Mouse (Mus musculus): ENCODE data around the gene Izumo4. TPM values are rescaled to one million over a fixed set of nuclear protein-coding genes. Genes with fewer than 3 reads are reported as not detected.

Gene Izumo4
- total and polyA plus RNA-seq, 3 experiments = 13.2 to 74.3 (median 21.2) TPM

DNA sequence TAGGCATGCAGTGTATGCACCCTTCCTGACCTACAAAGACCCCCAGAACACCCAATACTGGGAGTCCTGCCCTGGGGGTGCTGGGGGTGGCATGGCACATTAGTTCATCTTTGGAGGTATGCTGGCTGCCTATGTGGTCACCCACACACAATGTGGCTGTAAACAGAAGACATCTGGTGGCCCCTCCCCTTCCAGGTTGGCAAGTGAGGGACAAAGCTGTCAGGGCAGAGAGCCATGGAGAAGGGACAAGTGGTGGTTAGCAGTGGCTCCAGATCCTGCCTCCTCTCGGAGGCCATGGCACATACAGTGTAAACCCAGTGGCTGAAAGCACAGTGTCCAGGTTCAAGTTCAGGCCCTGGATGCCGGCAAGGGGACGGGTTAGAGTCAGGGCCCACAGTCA is 15.4 kb upstream of the Izumo4 start:
- no peak for DNase-seq

DNA sequence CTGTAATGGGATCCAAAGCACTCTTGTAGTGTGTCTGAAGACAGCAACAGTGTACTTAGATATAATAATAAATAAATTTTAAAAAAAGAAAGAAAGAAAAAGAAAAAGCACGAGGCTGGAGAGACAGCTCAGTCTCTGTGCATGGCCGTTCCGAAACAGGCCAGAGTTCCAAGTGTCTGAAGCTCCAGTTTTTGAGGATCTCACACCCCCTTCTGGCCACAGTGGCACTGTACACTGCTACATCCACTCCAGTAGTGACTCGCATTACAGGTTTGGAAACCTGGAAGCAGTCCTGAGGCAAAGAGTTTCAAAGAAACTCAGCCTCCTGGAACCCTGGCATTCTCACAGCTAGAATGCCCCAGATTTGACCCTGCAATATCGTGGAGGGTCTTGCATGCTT is 14.1 kb upstream of the Izumo4 start:
- DNase-seq = peak; percentile 81

DNA sequence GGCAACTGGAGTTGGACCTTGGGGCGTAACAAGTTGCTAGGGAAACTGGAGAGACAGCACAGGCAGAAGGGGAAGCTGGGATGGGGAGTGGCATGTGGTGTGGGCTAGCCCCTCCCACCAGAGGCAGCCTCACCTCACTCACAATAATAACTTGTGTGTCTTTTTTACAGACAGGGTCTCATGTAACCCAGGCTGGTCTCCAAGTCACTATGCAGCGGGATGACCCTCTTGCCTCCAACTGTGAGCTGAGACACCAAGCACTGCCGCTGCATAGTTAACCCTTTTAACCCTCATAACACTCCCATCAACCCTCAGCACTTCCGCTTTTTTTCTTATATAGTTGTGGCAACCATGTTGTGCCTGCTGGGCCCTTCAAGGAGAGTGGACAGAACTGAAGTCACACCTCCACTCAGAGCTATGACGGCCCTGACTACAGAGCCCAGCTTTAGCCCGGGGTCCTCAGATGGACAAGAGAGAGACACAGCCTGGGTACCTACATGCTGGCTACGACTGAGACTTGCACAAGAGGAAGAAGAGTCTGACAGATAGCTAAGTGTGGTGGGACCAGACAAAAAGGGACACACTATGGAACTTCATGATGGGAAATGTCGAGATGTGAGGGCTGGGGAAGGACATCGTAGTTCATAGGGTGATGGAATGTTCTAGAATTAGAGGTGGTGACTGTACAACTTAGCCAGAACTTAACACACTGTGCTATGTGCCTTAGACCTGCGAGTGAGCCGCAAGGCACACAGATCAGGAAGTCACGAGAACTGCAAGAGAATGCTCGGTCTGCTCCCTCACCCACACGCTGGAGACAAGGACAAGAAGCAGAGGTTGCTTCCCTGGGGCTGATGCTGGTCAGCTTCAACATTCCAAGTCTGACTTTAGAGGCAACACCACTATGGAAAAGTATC is 9.5 kb upstream of the Izumo4 start:
- no peak for DNase-seq

DNA sequence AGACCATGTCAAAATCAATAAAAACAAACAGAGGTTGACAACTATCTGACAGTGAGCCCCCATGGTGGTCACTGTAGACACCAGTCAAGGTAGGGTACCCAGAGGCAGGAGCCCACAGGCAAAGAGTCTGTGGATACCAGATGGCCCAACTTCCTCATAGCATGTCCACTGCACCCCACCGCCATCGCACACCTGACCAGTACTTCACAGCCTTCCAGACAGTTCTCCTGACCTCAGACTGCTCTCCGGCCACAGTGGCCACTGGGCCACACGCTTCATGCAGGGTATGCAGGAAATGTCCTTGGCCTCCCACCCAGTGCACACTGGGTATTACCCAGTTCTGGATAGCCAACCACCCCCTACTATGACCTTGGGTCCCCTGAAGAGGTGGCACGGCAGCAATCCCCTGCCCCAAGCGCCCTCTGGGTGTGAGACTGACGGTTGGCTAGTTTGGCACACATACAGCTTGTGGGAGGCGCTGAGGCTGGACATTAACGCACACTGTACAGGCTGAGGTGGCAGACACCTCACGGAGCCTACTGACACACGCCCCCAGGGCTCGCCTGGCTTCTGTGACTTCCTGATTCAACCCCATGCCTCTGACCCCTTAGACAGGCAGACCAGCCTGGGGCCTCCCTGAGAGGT is 8.5 kb upstream of the Izumo4 start:
- DNase-seq = no peak

DNA sequence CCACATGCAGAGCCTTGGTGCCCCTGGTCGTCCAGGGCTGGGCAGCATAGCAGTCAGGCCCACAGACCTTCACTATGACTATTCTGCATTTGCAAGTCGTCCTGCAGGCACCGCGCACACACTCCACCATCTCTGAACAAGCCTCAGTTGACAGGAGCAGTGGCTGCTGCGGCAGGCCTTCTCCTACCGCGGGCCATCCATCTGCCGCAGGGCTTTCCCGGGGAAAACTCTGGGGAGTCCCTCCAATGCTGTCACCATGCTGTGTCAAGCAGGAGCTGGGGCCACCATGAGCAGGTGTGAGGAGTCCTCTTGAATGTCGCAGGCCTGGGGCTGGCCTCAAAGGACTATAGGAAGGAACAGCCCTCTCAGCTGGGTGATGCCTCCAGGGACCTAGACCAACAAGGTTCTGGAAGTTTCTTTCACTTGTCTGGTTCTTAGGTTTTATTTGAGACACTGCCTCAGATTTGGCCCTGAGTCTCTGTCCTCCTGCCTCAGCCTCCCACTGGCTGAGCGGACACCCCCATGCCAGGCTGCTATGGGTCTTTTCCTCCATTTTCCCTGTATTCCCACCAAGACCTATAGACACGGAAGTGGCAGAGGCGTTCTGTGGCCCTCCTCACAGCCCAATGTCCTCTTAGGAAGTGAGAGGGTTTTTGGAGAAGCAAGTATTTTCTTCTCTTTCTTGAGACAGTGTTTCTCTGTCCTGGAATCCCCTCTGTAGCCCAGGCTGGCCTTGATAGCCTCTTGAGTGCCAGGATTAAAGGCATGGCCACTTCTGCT is 7.6 kb upstream of the Izumo4 start:
- no peak for DNase-seq

DNA sequence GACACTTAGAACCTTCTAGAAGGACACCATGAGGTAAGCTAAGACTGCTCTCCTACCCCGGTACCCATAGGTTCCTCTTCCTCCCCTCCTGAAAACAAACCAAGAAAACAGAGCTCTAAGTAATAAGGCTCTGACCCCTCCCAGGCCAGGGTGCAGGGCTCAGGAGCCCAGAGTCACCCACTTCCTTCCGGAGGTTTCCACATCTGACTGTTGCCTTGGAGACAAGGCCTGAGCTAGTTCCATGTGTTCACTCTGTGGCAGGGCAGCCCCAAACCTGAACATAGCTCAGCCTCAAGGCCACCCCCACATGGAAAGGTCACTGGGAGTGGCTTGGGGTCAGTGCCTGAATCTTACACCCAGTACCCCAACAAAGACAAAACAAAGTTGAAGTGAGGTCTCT is 6.8 kb upstream of the Izumo4 start:
- DNase-seq = peak; percentile 79

DNA sequence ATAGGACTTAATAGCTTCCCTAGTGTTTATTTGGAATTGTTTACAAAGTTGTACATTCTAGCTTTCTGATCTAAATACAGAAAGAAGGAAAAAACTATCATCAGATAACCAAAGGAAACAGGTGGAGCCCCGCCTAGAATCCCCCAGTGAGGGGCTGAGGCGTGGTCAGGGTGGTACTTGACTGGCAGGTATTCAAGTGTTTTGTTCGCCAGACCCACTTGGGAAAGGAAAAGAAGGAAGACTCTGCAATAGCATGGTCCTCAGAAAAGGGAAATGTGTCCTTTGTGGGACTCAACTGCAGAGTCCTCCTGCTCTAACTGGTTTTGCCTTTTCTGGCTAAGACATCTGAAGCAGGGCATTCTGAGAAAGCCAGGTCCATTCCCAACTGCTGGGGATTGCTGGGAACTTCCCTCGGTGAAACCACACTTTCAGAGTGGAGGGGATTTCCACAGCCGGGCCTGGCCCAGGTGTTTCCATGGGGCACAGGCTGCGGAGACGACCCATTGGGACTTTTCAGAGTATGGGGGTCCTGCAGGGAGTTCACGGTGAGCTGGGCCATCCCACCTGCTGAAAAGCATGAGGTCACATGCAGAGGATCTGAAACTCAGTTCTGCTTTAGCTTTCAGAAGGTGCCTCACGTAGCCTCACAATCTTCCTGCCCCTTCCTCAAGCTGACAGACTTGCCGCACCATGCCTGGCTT is 6.0 kb upstream of the Izumo4 start:
- DNase-seq = no peak

DNA sequence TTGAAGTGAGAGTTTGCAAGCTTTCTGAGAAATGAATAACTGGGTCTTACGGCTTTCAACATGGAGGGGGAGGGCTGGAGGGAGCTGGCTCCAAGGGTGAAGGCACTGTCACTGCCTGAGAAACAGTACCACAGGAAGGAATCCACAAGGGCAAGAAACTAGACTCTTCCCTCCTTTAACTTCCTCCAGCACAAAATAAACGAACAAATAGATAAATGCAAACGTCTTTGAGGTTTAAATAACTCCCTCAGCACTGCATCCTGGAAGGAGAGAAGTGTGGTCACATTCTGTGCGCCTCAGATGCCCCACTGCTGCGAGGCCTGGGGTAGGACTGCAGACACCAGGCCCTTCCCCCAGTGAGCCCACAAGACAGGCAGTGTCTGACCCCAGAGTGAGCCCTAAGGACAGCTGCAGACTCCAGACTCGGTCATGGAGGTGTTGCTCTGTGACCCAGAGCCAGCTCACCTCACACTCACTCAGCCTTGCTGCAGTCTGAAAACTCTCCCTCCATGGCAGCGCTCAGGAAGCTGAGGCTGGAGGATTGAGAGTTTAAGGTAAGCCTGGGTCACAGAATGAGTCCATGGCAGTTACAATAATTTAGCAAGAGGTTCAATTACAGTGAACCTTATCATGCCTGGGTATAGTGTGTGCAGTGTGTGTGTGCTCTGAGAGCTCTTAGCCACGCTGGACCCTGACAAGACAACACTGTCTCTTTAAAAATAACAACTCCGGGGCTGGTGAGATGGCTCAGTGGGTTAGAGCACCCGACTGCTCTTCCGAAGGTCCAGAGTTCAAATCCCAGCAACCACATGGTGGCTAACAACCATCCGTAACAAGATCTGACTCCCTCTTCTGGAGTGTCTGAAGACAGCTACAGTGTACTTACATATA is 5.2 kb upstream of the Izumo4 start:
- no peak for DNase-seq

DNA sequence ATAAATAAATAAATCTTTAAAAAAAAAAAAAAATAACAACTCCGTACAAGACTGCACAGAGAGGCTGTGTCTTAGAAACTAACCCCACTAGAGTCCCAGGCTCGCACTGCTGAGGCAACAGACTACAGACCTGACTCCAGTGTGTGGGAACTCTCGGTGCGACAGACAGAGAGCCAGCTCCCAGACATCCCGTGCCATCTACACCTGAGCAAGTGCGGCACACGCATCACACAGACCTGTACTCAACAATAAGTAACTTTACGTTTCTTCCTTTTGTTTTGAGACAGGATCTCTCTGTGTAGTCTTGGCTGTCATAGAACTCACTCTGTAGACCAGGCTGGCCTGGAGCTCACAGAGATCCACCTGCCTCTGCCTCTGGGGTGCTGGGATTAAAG is 4.6 kb upstream of the Izumo4 start:
- no peak for DNase-seq

DNA sequence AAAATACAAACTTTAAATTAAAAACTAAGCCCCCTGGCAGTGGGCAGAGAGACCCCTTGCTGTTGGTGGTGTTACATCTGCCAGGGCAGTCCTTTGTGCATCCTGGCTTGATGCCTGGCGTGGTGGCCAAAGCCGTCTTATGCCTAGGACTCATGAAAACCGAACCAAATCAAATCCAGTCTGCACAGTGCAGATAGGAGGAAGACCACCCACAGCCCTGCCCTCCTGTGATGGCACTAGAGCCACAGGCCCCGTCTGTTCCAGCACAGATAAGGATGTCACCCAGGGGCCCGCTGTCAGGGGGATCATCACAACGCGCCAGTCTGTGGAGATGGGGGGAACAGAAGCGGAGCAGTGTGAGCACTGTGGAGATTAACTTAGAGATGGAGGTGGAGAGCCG is 4.2 kb upstream of the Izumo4 start:
- DNase-seq = no peak

DNA sequence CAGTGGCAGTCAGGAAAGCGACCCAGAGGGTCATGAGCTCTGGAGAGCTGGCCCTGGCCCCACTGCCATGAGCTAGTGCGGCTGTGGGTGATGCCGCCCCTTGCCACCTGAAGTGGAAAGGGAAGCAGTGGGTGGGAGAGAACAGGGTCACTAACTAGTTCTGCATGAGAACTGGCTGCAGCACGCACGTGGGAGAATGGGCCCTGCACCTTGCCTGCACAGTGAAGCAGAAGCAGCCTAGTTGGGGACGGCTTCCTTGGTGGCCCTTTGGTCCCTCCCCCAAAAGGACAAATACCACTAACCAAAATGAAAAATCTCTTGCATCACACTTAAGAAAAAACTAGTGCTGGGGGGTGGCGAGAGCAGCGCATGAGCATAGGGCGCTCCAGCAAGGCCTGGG is 3.4 kb upstream of the Izumo4 start:
- DNase-seq = no peak

DNA sequence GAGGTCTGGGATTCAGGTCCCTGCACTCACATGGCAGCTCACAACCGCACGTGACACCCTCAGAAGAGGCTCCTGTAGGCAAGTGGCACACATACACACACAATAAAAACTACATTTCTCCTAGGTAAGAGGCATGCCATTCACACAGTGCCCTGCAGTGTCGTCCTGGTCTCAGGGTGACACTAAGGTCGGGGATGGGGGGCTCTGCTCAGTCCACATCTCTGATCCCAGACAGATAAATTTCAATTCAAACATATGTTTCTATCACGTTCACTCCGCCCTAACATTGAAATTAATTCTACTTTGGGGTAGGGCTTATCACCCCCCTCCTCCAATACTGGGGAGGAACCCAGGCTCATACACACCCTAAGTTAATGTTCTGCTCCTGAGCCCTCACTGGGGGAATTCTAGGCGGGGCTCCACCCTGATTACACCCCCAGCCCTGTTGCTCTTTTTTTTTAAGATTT is 1.9 kb upstream of the Izumo4 start:
- no peak for DNase-seq

DNA sequence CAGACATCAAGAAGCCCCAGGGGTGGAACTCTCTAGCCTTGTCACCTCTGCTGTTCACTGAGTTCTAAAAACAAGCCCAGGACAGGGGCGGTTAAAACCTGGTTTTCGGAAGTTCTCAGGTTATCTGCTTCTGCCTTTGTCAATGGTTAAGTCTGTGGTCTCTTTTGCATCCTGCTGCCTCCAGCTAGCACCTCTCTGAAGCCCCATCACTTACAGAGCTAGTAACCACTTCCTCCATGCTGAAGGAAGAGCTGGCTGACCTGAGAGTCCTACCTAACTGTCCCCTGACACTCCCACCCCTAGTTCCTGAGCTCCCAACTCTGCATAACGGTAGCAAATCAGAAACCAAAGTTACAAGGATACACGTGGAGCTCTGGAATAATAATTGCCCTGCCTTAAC is 1.3 kb upstream of the Izumo4 start:
- no peak for DNase-seq

DNA sequence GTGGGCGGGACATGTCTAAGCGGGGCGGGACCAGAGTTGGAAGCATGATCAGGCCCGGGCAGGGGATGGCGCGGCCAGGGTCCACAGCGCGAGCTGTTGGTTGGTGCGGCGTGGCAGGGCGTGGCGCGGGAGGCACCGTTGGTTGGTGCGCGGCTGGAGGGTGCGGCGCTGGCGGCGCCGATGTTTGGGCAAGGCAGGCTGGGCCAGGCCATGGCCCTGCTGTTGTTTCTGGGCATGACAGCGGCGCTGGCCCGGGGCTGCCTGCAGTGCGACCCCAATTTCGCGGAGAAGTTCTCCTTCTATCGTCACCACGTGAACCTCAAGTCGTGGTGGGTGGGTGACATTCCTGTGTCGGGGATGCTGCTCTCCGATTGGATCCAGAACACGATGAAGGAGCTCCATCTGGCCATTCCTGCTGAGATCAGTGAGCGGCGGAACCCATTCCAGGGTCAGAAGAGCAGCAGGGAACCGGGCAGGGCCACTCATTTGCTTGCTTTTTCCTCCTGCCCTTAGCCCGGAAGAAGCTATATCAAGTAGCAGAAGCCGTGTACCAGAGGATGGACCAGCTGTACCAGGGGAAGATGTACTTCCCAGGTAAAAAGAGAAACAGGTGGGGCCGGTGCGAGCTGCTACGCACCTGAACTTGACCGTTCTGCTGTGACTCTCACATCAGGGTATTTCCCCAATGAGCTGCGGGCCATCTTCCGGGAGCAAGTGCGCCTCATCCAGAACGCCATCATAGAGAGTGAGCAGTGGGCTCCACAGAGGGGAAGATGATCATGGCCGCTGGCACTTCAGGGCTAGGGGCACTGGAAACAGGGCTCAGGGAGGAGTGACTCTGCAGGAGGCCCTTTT is 779 bp downstream of the Izumo4 start:
- peak; percentile 98 for DNase-seq

DNA sequence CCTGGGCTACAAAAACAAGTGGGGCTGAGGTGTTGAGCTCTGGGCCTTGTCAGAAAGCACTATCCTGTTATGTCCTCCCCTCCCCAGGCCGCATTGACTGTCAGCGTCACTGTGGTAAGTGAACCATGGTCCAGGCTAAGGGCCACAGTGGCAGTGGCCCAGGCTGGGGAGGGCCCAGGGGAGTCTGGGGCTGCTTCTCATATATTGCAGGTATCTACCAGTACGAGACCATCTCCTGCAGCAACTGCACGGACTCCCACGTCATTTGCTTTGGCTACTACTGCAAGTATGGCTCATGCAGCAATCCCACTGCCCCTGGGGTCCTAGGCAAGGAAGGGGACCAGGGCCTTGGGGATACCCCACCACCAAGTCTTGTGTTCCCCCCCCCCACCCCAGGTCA is 1.7 kb downstream of the Izumo4 start:
- DNase-seq = no peak

DNA sequence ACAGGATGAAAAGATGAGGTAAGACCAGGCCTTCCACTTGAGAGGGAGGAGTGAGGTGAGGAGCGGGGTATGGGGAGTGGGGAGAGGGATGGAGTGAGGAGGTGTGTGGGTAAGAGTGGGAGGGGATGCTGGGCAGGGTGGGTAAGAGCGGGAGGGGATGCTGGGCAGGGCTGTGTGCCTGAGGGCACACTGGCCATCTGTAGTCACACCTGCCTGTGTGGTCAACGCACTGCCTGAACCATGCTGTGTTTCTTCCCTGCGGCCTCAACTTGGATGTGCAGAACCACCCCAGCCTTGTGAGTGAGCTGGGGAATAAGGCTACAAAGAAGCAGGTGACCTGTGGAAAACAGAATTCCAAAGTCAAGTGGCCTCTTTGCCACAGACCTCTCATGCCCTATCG is 2.4 kb downstream of the Izumo4 start:
- no peak for DNase-seq

DNA sequence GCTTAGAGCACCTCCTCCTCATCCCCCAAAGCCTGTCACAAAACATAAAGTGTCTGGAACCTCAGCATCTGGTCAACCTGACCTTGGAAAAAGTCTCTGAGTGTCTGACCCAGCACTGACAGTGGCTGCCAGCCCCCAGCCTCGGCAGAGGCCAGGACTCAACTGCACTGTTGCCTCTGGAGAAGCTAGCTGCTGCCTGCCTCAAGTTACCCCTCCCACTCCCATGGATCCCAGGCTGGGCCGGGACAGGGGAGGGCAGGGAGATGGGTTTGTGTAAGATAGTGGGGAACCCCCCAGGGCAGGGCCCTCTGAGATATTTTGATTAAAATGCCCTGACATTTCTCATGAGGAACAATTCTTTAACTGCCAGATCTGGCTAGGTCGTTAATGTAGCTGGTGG is 3.0 kb downstream of the Izumo4 start:
- no peak for DNase-seq

DNA sequence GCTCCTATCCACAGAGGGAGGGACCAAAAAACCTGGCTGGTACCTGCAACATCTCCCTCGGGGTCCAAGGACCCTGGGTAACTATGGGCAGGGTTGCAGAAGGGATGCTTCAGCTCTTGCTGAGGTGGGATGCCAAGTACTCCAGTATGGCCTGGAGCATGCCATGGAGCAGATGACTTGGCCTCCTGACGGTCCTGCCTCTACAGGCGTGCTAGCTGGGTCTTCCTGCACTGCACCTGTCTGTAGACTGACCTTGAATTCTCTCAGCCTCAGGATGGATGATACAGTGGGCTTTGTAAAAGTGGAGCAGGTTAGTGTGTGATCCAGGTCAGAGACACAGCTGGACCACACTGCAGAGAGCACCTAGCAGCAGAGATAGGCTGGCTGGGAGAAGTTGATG is 3.5 kb downstream of the Izumo4 start:
- no peak for DNase-seq

DNA sequence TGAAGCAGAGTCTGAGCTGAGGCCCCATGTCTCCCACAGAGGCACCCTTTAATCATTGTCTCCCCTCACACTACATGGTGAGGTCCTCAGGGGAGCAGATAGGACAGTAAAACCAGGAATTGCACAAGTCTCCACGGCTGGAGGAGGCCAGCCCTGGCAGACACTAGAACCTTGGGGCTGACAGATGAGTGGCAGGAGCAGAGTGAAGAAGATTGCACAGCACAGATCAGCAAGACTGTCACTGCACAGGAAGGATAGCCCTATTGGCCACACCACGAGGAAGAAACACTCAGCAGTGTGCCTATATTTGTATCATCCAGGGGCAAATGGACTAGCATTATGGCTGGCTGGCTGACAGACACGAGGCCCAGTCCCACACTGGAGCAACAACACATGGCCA is 8.8 kb downstream of the Izumo4 start:
- peak; percentile 52 for DNase-seq

DNA sequence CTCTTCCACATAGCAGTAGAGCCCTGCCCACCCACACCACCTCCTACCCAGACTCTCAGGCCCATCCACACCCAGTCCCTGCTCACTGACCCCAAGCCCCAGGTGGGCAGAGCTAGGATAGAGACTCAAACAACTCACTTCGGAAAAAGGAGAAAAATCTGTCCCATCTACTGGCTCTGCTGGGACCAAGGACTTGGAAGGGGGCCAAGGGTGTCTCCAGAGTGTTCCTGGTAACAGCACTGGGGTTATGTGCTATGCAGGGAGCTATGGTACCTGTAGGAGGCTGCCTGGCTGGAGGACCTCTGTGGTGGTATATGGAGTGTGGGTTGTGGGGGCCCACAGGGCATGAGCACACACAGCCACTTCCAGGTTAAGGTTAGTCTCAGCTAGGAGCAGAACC is 15.3 kb downstream of the Izumo4 start:
- DNase-seq = peak; percentile 63
